Mouse (Mus musculus): Measurements from ENCODE around the gene Capza1. TPM values are rescaled to one million over a fixed set of nuclear protein-coding genes. Genes with fewer than 3 reads are reported as not detected.
"Not testable (repeated sequence)": the region's sequence is repeated elsewhere in the genome, so short reads cannot be mapped to it uniquely, and the experiment has no call there.

Gene Capza1
- total RNA-seq, 2 experiments from 2014 or later: 34.5 to 40.5 TPM

DNA sequence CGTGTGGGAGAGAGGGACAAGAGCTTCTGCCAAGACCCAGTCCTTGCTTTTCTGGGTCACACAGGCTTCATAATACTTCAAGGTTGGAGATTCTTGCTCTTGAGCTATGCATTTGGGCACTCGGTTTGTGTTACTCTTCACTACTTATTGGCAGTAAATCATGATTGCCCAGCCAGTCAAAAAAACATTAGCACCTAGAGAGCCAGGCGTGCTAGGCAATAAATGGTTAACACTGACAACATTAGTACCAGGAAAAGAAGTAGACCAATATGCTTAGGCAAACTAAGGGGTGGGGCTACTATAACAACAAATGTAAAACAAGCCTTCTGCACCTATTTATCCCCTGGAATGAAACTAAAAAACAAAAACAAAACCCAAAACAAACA, 45.6 kb downstream of the Capza1 start:
- intact Hi-C loops (cut with DNase I): no loop called here
- no peak for DNase-seq (ENCODE audit: low spot score in 2 of 2)

DNA sequence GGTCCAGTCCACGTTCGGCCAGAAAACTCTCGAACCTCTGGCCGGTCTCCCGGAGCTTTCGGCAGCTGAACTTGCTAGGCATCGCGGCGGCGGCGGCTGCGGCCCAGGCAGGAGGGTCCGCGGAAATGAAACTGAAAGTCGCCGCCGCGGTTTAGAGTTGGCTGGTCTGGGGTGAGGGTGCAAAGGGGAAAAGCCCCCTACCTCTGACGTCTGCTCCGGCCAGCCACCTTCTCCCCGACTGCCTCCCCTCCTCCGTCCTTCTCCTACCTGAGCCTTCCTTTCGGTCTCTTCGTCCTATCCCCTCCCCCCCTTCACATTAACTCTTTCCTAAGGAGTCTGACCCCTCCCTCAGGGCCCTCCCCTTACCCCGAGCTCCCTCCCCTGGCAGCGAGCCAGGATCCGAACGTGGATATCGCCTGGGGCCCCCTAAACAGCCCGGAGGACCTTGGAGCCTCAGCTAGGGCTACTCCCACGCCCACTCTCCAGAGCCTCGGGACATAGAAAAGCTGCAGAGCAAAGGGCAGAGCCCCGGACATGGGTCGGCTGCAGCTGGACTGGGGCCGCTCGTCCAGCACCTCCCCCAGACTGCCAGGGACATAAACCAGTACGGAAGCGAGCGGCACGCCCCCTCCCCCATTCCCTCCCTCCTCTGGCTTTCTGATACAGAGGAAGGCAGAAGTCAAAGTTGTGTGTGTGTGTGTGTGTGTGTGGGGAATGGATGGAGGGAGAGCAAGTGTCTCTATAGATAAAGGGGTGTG, 46.1 kb downstream of the Capza1 start, which contains the start of gene Mov10:
Gene Mov10, minus strand, starts transcription at position 573 of the 758 bp plus-strand sequence.
- intact Hi-C loops (cut with DNase I): no loop called here
- peak; percentile 31 to 51 for DNase-seq (ENCODE audit: low spot score in 2 of 2)

DNA sequence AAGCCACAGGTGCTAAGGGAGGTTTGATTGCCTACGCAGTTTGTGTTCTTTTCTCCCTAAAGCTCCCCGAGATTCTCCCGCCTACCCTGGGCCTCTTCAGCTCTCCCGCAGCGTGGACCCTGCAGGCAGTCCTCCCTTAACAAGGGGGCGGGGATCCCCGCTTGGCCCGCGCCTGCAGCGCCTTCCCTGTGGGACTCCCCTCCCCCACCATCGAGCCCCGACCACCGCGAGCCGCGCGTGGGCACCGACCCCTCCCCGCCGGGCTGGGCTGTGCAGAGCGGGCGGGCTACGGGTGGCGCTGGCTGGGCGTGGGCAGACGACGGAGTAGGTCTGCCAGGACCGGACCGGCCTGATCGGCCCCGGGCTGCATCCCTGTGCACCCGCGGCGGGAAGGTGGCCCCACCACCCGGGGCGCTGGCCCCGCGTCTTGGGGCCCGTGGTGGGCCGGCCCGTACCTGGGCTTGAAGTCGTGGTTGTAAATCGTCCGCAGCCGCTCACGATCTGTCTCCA, 46.8 kb downstream of the Capza1 start:
- DNase-seq (ENCODE audit: low spot score in 2 of 2): peak in 1 of 2 experiments; percentile 31
- intact Hi-C loops (cut with DNase I): no loop called here

DNA sequence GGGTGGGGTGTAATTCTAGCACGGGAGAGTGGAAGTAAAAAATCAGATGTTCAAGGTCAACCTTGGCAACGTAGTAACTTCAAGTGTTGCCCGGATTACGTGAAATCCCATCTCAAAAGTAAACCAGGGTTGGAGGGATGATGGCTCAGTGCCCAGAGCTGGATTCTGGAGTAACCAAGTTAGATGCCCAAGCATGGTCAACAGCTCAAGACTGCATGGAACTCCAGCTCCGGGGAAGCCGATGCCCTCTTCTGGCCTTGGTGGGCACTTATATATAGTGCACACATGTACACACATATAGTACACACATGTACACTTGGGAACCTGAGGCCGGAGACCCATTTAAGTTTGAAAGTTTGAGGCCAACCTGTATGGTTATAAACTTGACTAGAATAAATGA, 48.2 kb downstream of the Capza1 start:
- DNase-seq (ENCODE audit: low spot score in 2 of 2): no peak
- intact Hi-C loops (cut with DNase I): no loop called here

DNA sequence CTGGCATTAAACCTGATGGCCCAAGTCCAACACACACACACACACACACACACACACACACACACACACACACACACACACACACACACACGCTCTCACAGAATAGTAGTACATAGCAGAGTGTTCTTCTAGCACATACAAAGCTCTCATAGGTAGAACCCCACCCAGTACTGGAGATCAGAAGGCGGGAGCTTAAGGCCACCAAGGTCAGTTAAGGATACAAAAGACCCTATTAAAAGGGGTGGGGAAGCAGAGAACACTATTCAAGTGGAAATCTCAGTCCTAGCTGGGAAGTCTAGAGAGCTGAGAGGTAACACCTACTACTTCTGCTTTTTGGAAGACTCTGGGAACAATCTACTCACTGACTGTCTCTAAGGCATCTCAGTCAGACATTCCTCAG, 49.0 kb downstream of the Capza1 start:
- intact Hi-C loops (cut with DNase I): no loop called here
- no peak for DNase-seq (ENCODE audit: low spot score in 2 of 2)

DNA sequence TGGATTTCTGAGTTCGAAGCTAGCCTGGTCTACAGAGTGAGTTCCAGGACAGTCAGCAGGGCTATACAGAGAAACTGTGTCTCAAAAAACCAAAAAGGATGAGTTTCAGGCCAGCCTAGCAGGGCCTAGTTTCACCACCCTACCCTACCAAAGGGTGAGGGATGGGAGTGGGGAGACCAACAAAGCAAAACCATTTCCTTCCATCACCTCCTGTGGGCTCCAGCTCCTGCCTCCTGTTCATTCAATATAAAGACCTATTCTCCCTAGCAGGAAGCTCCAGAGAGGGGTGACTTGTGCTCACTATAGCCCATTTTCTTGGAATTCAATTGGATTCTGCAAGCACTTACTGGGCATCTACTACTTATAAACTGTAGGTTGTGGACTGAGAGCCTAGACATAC, 49.6 kb downstream of the Capza1 start:
- DNase-seq (ENCODE audit: low spot score in 2 of 2): no peak
- intact Hi-C loops (cut with DNase I): no loop called here

DNA sequence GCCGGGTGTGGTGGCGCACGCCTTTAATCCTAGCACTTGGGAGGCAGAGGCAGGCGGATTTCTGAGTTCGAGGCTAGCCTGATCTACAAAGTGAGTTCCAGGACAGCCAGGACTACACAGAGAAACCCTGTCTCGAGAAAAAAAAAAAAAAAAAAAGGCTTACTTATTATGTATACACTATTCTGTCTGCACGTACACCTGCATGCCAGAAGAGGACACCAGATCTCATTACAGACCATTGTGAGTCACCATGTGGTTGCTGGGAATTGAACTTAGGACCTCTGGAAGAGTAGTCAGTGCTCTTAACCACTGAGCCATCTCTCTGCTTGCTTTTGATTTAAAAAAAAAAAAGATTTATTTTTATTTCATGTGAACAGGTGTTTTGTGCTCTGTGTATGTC, 51.1 kb downstream of the Capza1 start:
- DNase-seq (ENCODE audit: low spot score in 2 of 2); intact Hi-C loops (cut with DNase I): not testable (repeated sequence)

DNA sequence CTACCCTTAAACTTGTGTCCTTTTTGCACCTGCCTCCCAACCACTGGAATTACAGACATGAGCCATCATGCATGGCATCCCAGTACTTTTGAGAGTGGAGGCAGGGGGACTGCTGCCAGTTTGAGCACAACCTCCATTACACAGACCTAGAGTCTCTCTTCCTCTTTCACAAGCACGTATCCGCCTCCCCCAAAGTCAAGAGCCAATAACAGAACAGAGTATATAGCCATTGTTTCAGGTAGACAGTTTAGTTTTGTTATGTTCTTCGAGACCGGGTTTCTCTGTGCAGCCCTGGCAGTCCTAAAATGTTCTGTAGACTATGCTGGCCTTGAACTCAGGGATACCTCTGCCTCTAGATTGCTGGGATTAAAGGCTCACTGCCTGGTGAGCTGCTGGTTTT, 52.1 kb downstream of the Capza1 start:
- no peak for DNase-seq (ENCODE audit: low spot score in 2 of 2)

DNA sequence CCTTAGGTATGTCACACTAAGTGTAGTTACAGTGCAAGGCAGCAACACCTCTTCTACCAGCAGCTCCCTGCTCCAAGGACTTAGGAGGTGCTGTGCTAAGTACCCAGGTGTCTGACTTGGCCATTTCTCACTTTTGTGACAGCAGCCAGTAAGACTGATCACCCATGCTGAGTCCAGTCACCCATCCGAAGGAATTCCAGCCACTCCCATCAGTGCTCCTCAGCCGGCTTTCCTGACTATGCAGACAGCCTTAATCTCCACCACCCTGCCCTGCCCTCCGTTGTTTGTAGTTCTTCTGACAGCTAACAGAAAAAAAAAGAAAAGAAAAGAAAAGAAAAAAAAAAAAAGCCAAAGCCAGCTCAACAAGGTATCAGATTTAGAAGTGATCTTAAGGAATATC, 52.6 kb downstream of the Capza1 start:
- intact Hi-C loops (cut with DNase I): no loop called here
- DNase-seq (ENCODE audit: low spot score in 2 of 2): no peak

More for the DNA sequence above, 52.1 kb downstream of the Capza1 start:
- intact Hi-C loops (cut with DNase I): no loop called here

DNA sequence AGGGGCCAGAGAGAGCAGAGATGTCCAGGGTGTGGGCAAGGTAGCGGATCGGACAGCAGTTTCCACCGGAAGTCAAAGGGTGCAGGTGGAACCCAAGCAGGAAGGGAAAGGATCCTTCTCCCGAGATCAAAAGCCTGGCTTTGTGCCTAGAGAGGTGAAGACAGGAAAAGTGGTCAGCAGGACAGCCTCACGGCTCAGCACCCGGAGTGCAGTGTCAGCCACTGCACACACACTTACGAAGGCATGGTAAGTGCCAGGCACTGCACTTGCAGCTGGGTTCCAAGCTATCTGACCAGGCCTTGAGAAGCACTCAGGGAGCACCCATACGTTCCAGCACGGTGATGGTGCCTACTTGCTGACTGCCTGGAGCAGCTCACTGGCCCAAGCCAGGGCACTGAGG, 58.8 kb downstream of the Capza1 start:
- intact Hi-C loops (cut with DNase I): no loop called here

DNA sequence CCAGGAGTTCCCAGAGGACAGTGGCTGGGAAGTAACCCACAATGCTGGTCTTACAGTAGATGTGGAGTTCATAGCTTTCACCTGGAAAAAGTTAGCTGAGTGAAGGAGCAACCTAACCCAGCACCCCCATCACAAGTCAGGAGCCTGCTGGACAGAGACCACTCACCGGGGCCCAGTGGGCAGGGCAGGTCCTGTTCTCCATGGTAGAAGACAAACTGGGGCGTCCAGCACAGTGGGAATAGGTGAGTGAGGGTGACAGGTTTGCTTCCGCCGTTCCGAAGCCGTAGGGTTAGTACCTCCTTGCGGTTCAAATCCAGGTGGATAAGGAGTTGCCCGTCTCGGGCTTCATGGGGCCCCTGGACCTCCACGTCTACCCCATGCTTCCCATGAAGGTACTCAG, 60.0 kb downstream of the Capza1 start:
- intact Hi-C loops (cut with DNase I): no loop called here
- DNase-seq (ENCODE audit: low spot score in 2 of 2): no peak

More for the DNA sequence above, 58.8 kb downstream of the Capza1 start:
- no peak for DNase-seq (ENCODE audit: low spot score in 2 of 2)

DNA sequence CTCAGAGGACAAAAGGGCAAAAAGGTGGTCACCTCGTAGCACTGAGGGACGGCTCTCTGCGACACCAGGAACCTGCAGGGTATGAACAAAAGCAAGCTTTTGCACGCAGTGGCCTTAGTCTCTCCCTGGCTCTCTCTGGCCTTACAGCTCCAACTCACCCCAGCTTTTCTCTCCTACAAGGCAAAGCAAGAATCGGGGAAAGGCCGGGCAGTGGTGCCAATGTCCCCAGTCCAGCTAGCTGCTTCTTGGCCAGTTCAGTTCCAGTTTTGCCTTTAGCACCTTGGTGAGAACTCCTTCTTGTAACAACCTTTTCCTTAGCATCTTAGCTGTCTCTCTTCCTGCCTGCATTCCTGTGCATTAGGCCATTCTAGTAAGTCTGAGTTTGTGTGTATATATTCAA, 62.8 kb downstream of the Capza1 start:
- no peak for DNase-seq (ENCODE audit: low spot score in 2 of 2)
- intact Hi-C loops (cut with DNase I): no loop called here

DNA sequence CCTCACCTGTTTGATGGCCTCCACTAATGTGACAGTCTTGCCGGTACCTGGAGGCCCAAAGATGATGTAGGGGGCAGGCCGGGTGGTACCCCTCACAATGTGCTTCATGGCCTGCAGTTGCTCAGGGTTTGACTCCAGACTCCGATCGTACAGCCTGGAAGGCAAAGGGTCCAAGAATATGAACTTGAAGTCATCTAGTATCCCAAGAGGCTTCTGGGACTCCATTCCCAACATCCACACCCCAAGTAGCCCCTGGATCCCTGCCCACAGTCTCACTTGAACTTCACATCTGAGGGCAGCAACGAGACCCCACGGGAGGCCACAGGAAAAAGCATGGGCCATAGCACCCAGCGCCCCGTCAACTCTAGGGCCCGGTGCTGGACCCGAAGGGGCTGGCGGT, 63.6 kb downstream of the Capza1 start:
- intact Hi-C loops (cut with DNase I): no loop called here

DNA sequence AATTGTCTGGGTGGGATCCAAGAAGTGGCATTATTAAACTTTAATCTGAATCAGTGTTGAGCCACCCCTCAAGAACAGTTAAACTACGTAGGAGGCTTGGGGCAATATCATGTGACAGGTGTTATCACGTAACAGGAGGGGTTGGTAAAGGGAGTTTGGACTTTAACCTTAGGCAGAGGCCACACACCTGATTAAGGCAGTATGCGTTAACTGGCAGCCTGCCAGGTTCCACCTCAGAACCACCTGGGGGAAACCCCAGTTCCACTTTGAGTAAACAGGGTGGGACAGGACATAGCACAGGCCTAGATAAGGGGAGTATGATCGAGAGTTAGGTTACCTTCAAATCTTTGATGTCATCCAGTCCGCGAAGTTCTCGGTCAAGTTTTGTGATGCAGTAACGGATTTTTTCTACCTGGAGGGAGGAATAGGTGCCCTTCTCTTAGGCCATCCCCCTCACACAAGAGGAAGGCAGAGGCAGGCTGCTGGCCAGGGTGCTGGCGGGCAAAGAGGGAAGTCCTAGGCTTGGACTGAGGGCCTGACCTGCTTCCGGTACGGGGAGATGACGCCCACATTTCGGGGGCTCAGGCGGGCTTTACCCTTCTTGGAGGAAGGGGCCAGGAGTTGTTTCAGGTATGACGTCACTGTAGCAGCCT, 67.7 kb downstream of the Capza1 start:
- intact Hi-C loops (cut with DNase I): no loop called here

More for the DNA sequence above, 63.6 kb downstream of the Capza1 start:
- DNase-seq (ENCODE audit: low spot score in 2 of 2): no peak

DNA sequence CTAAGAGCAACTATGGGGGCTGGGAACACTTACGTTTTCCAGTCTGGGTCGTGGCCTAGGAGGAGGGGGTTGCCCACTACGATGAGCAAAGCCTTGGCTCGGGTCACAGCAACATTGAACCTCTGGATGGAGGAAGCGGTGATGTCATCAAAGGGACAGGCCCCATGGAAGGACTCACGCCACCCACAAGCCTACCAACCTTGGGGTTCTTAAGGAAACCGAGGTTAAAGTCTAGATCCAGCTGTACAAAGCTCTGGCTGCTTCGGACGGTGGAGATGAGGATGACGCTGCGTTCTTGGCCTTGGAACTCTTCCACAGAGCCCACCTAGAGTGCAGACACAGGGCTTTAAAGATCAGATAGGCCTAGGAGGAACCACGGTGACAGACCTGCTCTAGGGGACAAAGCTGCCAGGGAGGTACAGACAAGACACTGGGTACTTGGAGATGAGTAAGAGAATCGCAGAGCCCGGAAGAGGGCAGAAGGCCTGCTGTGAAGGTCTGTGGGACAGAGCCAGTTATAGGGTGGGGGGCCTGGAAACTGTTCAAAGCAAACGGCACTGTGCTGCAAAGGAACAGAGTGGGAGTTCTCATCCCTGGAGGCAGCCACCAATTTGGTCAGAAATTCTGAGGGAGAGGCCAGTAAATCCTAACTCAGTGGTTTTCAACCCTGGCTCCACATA, 68.5 kb downstream of the Capza1 start:
- intact Hi-C loops (cut with DNase I): no loop called here

More for the DNA sequence above, 67.7 kb downstream of the Capza1 start:
- DNase-seq (ENCODE audit: low spot score in 2 of 2): no peak

DNA sequence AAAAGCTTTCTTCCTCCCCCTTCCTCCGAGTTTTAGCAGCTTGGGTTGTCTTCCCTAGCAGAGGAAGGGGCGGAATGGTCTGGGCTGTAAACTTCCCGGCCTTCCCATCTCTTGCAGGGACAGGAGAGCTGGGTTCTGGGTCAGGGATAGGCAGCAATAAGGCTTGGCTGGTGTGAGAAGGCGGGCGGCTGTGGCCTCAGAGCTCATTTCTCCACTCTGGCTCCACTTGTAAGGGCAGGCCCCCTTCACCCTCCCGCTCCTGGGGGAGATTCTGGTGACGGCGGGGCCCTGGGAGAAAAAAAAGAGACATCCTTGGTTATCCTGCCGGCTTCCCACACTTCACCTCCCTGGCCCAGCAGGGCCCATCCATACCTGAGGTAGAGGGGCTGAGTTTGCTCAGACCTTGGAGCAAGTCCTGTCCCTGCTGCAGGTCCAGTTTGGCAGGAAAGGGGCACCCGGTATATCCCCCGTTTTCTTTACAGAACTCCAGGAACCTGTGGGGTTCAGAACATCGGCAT, 69.3 kb downstream of the Capza1 start:
- DNase-seq (ENCODE audit: low spot score in 2 of 2): no peak
- intact Hi-C loops (cut with DNase I): no loop called here

More for the DNA sequence above, 68.5 kb downstream of the Capza1 start:
- DNase-seq (ENCODE audit: low spot score in 2 of 2): no peak

DNA sequence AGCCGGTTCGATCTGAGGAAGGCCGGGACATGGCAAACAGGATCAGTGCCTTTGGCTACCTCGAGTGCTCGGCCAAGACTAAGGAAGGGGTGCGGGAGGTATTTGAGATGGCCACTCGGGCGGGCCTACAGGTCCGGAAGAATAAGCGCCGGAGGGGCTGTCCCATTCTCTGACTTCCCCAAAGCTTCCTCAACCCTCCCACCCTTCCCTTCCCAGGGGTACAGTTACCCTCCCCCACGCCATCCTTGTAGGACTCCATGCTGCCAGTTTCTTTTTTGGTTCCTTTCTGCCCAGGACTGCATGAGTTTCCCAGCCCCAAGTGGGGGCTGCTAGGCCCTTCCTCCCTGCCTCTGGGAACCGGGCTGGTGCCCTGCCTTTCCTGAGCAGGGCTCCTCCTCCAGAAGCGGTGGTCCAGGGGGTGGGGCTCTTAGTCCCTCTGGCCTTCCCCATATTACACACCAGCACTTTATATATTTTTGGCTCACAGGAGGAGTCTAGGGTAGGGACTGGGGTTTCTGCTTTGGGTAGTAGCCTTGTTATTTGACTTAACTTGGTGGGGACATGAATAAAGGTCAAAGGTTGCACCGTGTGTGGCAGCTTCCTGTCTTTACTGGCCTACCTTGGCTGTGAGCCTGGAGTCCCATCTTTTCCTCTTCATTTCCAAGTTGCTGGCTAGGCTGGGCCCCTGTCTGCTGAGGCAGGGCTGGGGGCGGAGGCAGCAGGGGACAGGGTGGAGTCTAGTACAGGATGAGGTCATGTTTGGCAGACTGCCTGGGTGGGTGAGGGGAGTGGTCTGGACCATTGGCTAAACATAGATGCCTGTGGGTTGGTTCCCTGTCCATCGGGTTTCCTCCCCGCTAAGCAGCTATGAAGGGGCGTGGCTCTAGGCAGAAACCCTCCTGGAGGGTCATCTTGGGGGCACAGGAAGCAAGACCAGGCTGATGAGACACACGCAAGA, 70.2 kb downstream of the Capza1 start:
- DNase-seq (ENCODE audit: low spot score in 2 of 2): peak; percentile 71 to 77
- intact Hi-C loops (cut with DNase I): no loop called here

DNA sequence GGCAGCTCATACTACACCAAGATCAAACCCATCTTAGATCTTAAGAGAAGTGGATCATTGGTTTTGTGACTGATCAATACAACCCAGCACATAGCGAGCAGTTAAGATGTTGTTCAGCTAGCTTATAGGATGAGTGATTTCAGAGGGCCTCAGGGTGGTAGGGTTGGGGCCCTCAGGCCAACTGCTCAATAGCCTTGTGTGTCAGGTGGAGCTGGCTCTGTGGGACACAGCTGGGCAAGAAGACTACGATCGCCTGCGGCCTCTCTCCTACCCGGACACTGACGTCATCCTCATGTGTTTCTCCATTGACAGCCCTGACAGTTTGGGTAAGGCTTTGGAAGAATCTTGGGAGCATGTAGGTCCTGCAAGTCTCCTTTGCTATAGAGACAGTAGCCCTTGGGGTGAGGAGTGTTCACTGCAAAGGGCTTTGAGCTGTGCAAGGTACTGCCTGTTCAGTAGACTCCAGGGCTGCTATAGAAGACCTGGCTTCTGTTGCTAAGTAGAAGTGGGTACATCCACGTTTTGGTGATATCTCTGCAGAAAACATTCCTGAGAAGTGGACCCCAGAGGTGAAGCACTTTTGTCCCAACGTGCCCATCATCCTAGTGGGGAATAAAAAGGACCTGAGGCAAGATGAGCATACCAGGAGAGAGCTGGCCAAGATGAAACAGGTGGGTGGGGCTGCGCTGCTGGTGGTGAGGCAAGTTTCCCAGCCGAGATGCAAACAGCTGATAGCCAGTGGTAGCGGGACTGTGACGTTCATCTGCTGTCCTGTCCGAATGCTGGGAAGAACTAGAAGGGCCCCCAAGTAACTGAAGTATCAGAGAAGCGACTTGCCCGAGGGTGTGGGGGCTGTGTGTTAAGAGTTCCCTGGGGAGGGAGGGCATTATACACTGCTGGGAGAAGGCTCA, 71.7 kb downstream of the Capza1 start:
- DNase-seq (ENCODE audit: low spot score in 2 of 2): no peak
- intact Hi-C loops (cut with DNase I): no loop called here
